Comparison of ENCODE assay signal across 7 mouse cellular contexts in genomic region chr1:133961281-133962134, GRCm38 (mm10). TPM values are rescaled to one million over a fixed set of nuclear protein-coding genes. Genes with fewer than 3 reads are reported as not detected.
DNase-seq lines count a peak whose midpoint lies in the region; ATAC-seq lines count a peak whose summit lies in the region.

No protein-coding gene starts in this region.

- WGBS in embryonic facial prominence, embryonic 10.5 days, result 14% methylated on average over 18 of the region's 18 CpGs
- WGBS in liver, embryonic 13.5 days (ENCODE audit: insufficient replicate concordance), result 44% methylated on average over 18 of the region's 18 CpGs
- 22% methylated on average over 18 of the region's 18 CpGs for WGBS in neural tube, embryonic 11.5 days

- H3K4me1 ChIP-seq in embryonic facial prominence, embryonic 10.5 days, result peaks cover 14% of the 10 kb centered on the region
- H3K4me1 ChIP-seq in liver, embryonic 13.5 days (replicated peaks), result peaks cover 51% of the 10 kb centered on the region
- no peaks in the 10 kb centered on the region for H3K4me1 ChIP-seq in neural tube, embryonic 11.5 days (ENCODE audit: control insufficient read depth, insufficient read depth, low read length)

- no peak overlapping the region for H3K4me2 ChIP-seq in liver, embryonic 13.5 days
- H3K4me2 ChIP-seq in neural tube, embryonic 11.5 days (ENCODE audit: low read depth), result no peak overlapping the region

- H3K4me3 ChIP-seq in embryonic facial prominence, embryonic 10.5 days, result peak overlapping the region; percentile 1; the same call in 1 of the 2 replicates
- no peak overlapping the region for H3K4me3 ChIP-seq in liver, embryonic 13.5 days (replicated peaks)
- no peak overlapping the region for H3K4me3 ChIP-seq in neural tube, embryonic 11.5 days (ENCODE audit: low read depth, low read length)

- peak overlapping the region; percentile 36; the same call in 1 of the 2 replicates for H3K27ac ChIP-seq in embryonic facial prominence, embryonic 10.5 days (replicated peaks)
- H3K27ac ChIP-seq in liver, embryonic 13.5 days, result 0 out of 2 replicates have a peak overlapping the region, but pooled peaks have one; percentile 29
- H3K27ac ChIP-seq in neural tube, embryonic 11.5 days (ENCODE audit: low read depth, low read length), result no peak overlapping the region

- H3K9me3 ChIP-seq in embryonic facial prominence, embryonic 10.5 days, result no peaks in the 10 kb centered on the region
- no peaks in the 10 kb centered on the region for H3K9me3 ChIP-seq in liver, embryonic 13.5 days (replicated peaks)
- H3K9me3 ChIP-seq in neural tube, embryonic 11.5 days (ENCODE audit: control insufficient read depth, low read length), result no peaks in the 10 kb centered on the region

- H3K27me3 ChIP-seq in embryonic facial prominence, embryonic 10.5 days (replicated peaks; ENCODE audit: low read depth, poor library complexity, severe bottlenecking), result peaks cover 6% of the 10 kb centered on the region; the same call in 1 of the 2 replicates
- no peaks in the 10 kb centered on the region for H3K27me3 ChIP-seq in liver, embryonic 13.5 days
- no peaks in the 10 kb centered on the region for H3K27me3 ChIP-seq in neural tube, embryonic 11.5 days (ENCODE audit: control insufficient read depth, insufficient read depth, low read length)

- peak; percentile 49 for ATAC-seq in liver, embryonic 13.5 days (ENCODE audit: low read depth)
- 0 out of 2 replicates have a peak, but pooled peaks have one; percentile 45 for ATAC-seq in neural tube, embryonic 11.5 days (ENCODE audit: insufficient read depth, low FRiP score, low TSS enrichment)

- H3K9ac ChIP-seq in liver, embryonic 13.5 days, result 0 out of 2 replicates have a peak overlapping the region, but pooled peaks have one; percentile 22
- peak overlapping the region; percentile 35 for H3K9ac ChIP-seq in neural tube, embryonic 11.5 days (ENCODE audit: low read length)

- DNase-seq in brain, embryonic 18.5 days (ENCODE audit: low read depth, low spot score), result peak; percentile 4
- peak; percentile 78 for DNase-seq in embryonic facial prominence, embryonic 10.5 days (ENCODE audit: low spot score)
- peak; percentile 86 to 88 for DNase-seq in heart, adult 9 months (ENCODE audit: low spot score in 2 of 2)
- DNase-seq in kidney, adult 8-10 months, result peak; percentile 92 to 93
- no peak for DNase-seq in liver, embryonic 13.5 days
- DNase-seq in neural tube, embryonic 11.5 days (ENCODE audit: low spot score), result peak; percentile 77
- peak; percentile 86 for DNase-seq in urinary bladder, postnatal 14 days (ENCODE audit: low spot score)

- no peaks in the 10 kb centered on the region for H3K36me3 ChIP-seq in embryonic facial prominence, embryonic 10.5 days (replicated peaks)
- no peaks in the 10 kb centered on the region for H3K36me3 ChIP-seq in liver, embryonic 13.5 days
- no peaks in the 10 kb centered on the region for H3K36me3 ChIP-seq in neural tube, embryonic 11.5 days (ENCODE audit: control insufficient read depth, insufficient read depth, low read length)

RNA-seq across cellular contexts. Expression of gene Prelp, which starts 40.3 kb away (rescaled TPM):
- polyA plus RNA-seq in embryonic facial prominence, embryonic 10.5 days (2016; fragmentation: Nextera tagmentation; extraction: Ambion mirVana), result 0.74 and 0.91 TPM in 2 replicates
- 1.7 and 2.6 TPM in 2 replicates for polyA plus RNA-seq in liver, embryonic 13.5 days (2015; fragmentation: Nextera tagmentation; extraction: Ambion mirVana)
- 2.5 and 3.1 TPM in 2 replicates for polyA plus RNA-seq in neural tube, embryonic 11.5 days (2014; fragmentation: Nextera tagmentation; extraction: Ambion mirVana)

RNA-seq across cellular contexts. Expression of gene Optc, which starts 53.7 kb away (rescaled TPM):
- 0.38 and 0.79 TPM in 2 replicates for polyA plus RNA-seq in embryonic facial prominence, embryonic 10.5 days (2016; fragmentation: Nextera tagmentation; extraction: Ambion mirVana)
- polyA plus RNA-seq in liver, embryonic 13.5 days (2015; fragmentation: Nextera tagmentation; extraction: Ambion mirVana), result 0.07 and 0.22 TPM in 2 replicates
- 1.5 and 2.5 TPM in 2 replicates for polyA plus RNA-seq in neural tube, embryonic 11.5 days (2014; fragmentation: Nextera tagmentation; extraction: Ambion mirVana)
